Mouse (Mus musculus) lung, embryonic 15.5 days (tissue): ENCODE measurements around the gene Sox18. TPM values are rescaled to one million over a fixed set of nuclear protein-coding genes. Genes with fewer than 3 reads are reported as not detected.

Experiments used
- ATAC-seq: fragments of 200-750 bp; cut with Nextera tagmentation; 2 replicates; pipeline ENCODE4 v1.8.0; 2017; ENCODE audit warnings: moderate number of reproducible peaks, borderline replicate concordance; ENCODE audit not compliant: low FRiP score, low TSS enrichment; ENCODE audit errors: extremely low read depth
- H3K27ac ChIP-seq: fragments of 300-500 bp; sonication (generic); 2 replicates; pipeline ENCODE4 v1.5.1; 2015; ENCODE audit warnings: moderate library complexity, mild to moderate bottlenecking, inconsistent platforms
- H3K27me3 ChIP-seq: fragments of 300-500 bp; sonication (generic); 2 replicates; pipeline ENCODE4 v1.6.1; 2015; ENCODE audit warnings: inconsistent platforms
- H3K36me3 ChIP-seq: fragments of 300-500 bp; sonication (generic); 2 replicates; pipeline ENCODE4 v1.6.1; 2015; ENCODE audit warnings: inconsistent platforms
- H3K4me1 ChIP-seq: fragments of 300-500 bp; sonication (generic); 2 replicates; pipeline ENCODE4 v1.6.1; 2015; ENCODE audit warnings: inconsistent platforms
- H3K4me2 ChIP-seq: fragments of 300-500 bp; sonication (generic); 2 replicates; pipeline ENCODE4 v1.6.1; 2015; ENCODE audit warnings: inconsistent platforms, mild to moderate bottlenecking, moderate library complexity
- H3K4me3 ChIP-seq: fragments of 300-500 bp; sonication (generic); 2 replicates; pipeline ENCODE4 v1.5.1; 2015; ENCODE audit warnings: mild to moderate bottlenecking, inconsistent platforms
- H3K9ac ChIP-seq: fragments of 300-500 bp; sonication (generic); 2 replicates; pipeline ENCODE4 v1.6.1; 2015; ENCODE audit warnings: inconsistent platforms
- H3K9me3 ChIP-seq: fragments of 300-500 bp; sonication (generic); 2 replicates; pipeline ENCODE4 v1.6.1; 2016; ENCODE audit warnings: inconsistent platforms
- WGBS: fragments of 180-500 bp; shearing (Covaris S2); methylation state at CpG from one replicate; pipeline ENCODE4 v1.1.7; 2015; 5-methylcytosine and 5-hydroxymethylcytosine counted together
- polyA plus RNA-seq: library from polyadenylated mRNA; unstranded; fragments of >200 nt; fragmentation: Nextera tagmentation; extraction: Ambion mirVana; gene quantifications from 2 replicates; pipeline ENCODE4 v1.2.1, GENCODE M21; 2015

The Sox18 gene
- polyA plus RNA-seq, 1 experiment from 2014 or later: 70.3 TPM

GRCm38 (mm10) chr2:181662620-181663297, 8.7 kb downstream of the Sox18 start:
- Histone ChIP-seq H3K4me2 (no peak overlapping the region), H3K36me3 (no peaks in the 10 kb centered on the region), H3K4me3 (no peak overlapping the region), H3K9me3 (no peaks in the 10 kb centered on the region), H3K4me1 (no peaks in the 10 kb centered on the region), H3K27me3 (no peaks in the 10 kb centered on the region; the same call in 1 of the 2 replicates), H3K9ac (no peak overlapping the region), H3K27ac (peak overlapping the region; percentile 71)
- ATAC-seq: peak; percentile 51
- 81% methylated on average over 3 of the region's 3 CpGs for WGBS

DNA sequence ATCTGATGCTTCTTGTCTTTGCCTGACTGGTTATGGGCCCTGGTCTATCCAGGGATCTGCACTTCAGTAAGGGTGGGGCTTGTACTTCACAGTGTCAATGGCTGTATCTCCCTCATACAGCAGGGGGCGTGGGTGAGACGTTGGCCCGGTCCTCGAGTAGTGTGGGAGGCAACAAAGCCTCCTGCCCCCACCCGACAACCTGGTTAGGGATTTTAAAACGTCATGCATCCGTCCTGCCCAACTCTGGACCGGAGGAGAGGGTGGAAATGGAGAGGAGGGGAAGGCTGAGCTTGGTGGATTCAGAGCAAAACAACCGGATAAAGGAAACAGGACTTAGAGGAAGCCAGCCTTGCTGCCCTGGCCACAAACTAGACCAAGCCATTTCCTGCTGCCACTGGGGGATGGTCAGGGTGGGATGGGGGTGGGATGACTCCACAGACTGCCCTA, 11.8 kb downstream of the Sox18 start:
- no peaks in the 10 kb centered on the region for H3K4me1 ChIP-seq
- no peaks in the 10 kb centered on the region for H3K27me3 ChIP-seq
- no peak overlapping the region for H3K9ac ChIP-seq
- no peak overlapping the region; the same call in 1 of the 2 replicates for H3K27ac ChIP-seq
- 5% methylated on average over 9 of the region's 9 CpGs for WGBS
- peaks cover 23% of the 10 kb centered on the region for H3K36me3 ChIP-seq
- H3K9me3 ChIP-seq: no peaks in the 10 kb centered on the region
- H3K4me2 ChIP-seq: no peak overlapping the region
- H3K4me3 ChIP-seq: no peak overlapping the region
- ATAC-seq: peak; percentile 84

DNA sequence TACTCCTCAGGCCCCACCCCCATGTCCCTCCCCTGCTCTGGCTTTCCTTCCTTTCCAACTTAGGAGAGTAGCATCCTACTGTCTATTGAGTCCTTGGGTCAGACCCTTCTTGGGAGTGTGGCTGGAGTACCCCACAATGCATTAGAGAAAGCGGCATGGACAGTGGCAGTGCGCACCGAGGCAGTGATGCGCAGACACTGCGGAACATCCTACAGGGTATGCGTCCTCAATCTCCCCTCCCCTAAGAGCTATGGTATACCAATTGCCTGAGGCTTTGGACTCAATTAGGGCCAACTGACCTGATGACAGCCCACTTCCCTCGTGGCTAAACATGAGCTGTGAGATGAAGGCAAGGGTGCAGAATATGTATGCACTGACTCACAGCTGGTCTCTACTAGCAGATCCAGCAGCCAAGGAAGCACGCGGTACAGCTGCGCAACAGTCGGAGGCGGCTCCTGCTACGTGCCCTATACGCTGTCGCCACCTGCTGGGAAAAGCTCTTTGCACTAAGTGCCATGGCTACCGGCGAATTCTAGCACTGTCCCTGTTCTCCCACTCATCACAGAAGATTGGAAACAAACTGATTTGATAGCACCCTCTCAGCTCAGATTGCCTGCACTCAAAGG, 12.4 kb downstream of the Sox18 start:
- WGBS: 40% methylated on average over 17 of the region's 17 CpGs
- H3K27me3 ChIP-seq: no peaks in the 10 kb centered on the region
- no peaks in the 10 kb centered on the region for H3K4me1 ChIP-seq
- no peak overlapping the region for H3K4me2 ChIP-seq
- ATAC-seq: no peak
- H3K9ac ChIP-seq: no peak overlapping the region
- H3K27ac ChIP-seq: no peak overlapping the region
- no peak overlapping the region for H3K4me3 ChIP-seq
- H3K9me3 ChIP-seq: no peaks in the 10 kb centered on the region
- peaks cover 26% of the 10 kb centered on the region for H3K36me3 ChIP-seq

DNA sequence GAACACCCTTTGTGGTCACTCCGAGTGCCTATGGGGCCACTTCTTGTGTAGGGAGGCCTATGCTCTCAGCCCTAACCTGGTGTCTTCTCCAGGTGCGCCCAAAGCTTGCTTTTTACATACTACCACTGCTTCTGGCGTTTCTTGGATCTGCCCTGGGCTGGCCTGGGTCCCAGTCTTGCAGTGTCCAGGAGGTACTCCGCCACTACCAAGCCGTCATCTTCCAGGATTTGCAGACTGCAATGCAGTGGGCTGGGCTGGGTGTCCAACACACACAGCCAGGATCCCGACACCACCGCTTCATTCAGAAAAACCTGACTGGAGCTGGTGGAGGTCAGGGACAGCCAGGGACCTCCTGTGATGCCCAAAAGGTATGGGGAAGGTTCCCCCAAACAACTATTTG, 12.9 kb downstream of the Sox18 start:
- Histone ChIP-seq H3K27me3 (no peaks in the 10 kb centered on the region), H3K9me3 (no peaks in the 10 kb centered on the region), H3K9ac (no peak overlapping the region), H3K27ac (no peak overlapping the region), H3K36me3 (peaks cover 30% of the 10 kb centered on the region), H3K4me1 (no peaks in the 10 kb centered on the region), H3K4me2 (no peak overlapping the region), H3K4me3 (no peak overlapping the region)
- 80% methylated on average over 7 of the region's 7 CpGs for WGBS
- ATAC-seq: no peak

GRCm38 (mm10) chr2:181657441-181657840, 14.0 kb downstream of the Sox18 start:
- peaks cover 37% of the 10 kb centered on the region for H3K36me3 ChIP-seq
- no peaks in the 10 kb centered on the region for H3K9me3 ChIP-seq
- 57% methylated on average over 2 of the region's 2 CpGs for WGBS
- no peak overlapping the region for H3K27ac ChIP-seq
- no peak overlapping the region for H3K9ac ChIP-seq
- no peak overlapping the region for H3K4me3 ChIP-seq
- no peaks in the 10 kb centered on the region for H3K4me1 ChIP-seq
- no peak overlapping the region for H3K4me2 ChIP-seq
- no peaks in the 10 kb centered on the region for H3K27me3 ChIP-seq
- no peak for ATAC-seq

DNA sequence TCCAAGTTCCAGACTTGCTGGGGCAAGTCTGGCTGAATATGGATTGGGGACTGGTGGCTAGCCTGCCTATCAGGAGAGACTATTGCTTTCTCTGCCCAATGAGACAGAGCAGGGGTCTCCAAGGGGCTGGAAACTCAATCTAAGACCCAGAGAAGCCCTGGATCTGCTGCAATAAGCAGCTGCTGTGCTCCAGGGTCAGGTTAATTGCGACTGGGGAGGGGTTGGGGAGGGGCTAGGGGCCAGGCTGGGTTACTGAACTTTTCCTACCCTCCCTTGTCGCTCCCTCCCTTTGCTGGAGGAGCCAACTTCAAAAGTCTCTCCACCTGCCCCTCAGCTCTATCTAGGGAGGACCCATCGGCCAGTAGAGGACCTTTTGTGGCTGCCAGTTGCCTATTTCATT, 14.7 kb downstream of the Sox18 start, which contains the start of gene Gm29797:
TSS of gene Gm29797 (plus strand) at position 301 of the 400 bp plus-strand sequence.
- 60% methylated on average over 3 of the region's 3 CpGs for WGBS
- Histone ChIP-seq H3K4me3 (no peak within 1 kb of the TSS), H3K27ac (no peak within 1 kb of the TSS), H3K27me3 (no peaks in the 10 kb centered on the region), H3K4me2 (no peak within 1 kb of the TSS), H3K9me3 (no peaks in the 10 kb centered on the region), H3K36me3 (peaks cover 43% of the 10 kb centered on the region), H3K4me1 (no peaks in the 10 kb centered on the region), H3K9ac (no peak within 1 kb of the TSS)
- ATAC-seq: no peak

DNA sequence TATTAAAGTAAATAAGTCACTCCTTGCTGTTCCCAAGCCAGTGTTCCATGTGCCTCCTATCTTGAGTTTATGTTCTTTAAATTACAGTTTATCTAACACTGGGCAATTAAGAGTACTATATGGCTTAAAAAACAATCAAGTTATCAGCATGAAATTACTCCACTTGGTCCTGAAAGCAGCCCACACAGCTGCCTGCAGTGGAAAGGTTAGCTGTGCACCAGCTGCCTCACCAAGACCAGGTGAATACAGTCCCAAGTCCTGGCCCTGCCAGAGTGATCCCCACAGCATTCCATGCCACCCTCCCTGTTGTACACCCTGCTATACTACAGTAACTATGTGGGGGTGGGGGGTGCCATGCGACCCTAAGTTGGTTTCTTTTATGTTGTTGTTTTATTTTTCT, 17.9 kb downstream of the Sox18 start:
- WGBS: 93% methylated on average over 1 of the region's 1 CpGs
- H3K36me3 ChIP-seq: peaks cover 70% of the 10 kb centered on the region
- H3K4me1 ChIP-seq: no peaks in the 10 kb centered on the region
- H3K27ac ChIP-seq: no peak overlapping the region
- H3K27me3 ChIP-seq: no peaks in the 10 kb centered on the region
- no peak overlapping the region for H3K4me2 ChIP-seq
- H3K9me3 ChIP-seq: no peaks in the 10 kb centered on the region
- no peak overlapping the region for H3K4me3 ChIP-seq
- H3K9ac ChIP-seq: no peak overlapping the region
- ATAC-seq: no peak

DNA sequence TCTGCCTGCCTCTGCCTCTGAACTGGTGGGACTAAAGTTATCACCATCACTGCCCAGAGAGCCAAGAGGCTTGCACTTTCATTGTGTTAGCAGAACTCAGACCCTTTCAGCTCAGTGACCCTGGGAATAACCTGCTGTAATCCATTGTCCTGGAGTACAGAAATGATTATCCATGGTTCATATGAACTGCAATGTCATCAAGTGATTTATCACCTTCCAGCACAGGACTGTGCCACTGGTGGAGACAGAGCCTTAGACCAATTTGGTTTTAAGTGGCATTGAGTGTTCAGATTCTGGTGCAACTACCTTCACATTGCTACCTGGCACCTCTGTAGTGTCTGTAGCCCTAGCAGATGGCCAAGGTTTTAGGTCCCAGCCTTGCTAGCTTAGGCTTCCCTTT, 18.4 kb downstream of the Sox18 start:
- no peaks in the 10 kb centered on the region for H3K4me1 ChIP-seq
- no peak overlapping the region for H3K9ac ChIP-seq
- H3K9me3 ChIP-seq: no peaks in the 10 kb centered on the region
- ATAC-seq: no peak
- no peak overlapping the region for H3K4me3 ChIP-seq
- no peak overlapping the region for H3K27ac ChIP-seq
- no peak overlapping the region for H3K4me2 ChIP-seq
- H3K36me3 ChIP-seq: peaks cover 75% of the 10 kb centered on the region
- H3K27me3 ChIP-seq: no peaks in the 10 kb centered on the region

DNA sequence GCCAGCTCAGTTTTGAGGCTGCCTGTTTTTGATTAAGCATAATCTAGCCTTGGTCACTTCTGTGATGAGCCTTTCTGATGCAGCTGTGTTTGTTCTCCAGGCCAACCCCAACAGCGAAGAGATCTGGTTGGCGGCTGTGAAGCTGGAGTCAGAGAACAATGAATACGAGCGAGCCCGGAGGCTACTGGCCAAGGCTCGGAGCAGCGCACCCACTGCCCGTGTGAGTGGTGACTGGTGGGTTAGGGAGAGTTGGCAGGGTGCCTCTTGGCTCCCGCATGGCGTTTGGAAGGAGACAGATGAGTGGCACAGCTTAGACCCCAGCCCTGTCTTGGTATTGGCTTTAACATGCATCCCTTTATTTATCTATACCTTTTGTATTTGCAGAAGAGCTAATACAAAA, 22.5 kb downstream of the Sox18 start:
- Histone ChIP-seq H3K4me3 (no peak overlapping the region), H3K36me3 (peaks cover 84% of the 10 kb centered on the region), H3K9ac (no peak overlapping the region), H3K27ac (no peak overlapping the region), H3K27me3 (no peaks in the 10 kb centered on the region), H3K4me1 (no peaks in the 10 kb centered on the region), H3K9me3 (no peaks in the 10 kb centered on the region), H3K4me2 (no peak overlapping the region)
- WGBS: 88% methylated on average over 10 of the region's 10 CpGs
- ATAC-seq: no peak

- no peak overlapping the region for H3K27ac ChIP-seq
- H3K27me3 ChIP-seq: no peaks in the 10 kb centered on the region
- H3K36me3 ChIP-seq: peaks cover 83% of the 10 kb centered on the region
- H3K4me1 ChIP-seq: no peaks in the 10 kb centered on the region
- no peak overlapping the region for H3K9ac ChIP-seq
- no peak overlapping the region for H3K4me3 ChIP-seq
- 85% methylated on average over 6 of the region's 6 CpGs for WGBS
- no peak for ATAC-seq
- no peaks in the 10 kb centered on the region for H3K9me3 ChIP-seq
- no peak overlapping the region for H3K4me2 ChIP-seq
These were observed 24.6 kb downstream of the Sox18 start for GRCm38 (mm10) chr2:181646626-181647472.

DNA sequence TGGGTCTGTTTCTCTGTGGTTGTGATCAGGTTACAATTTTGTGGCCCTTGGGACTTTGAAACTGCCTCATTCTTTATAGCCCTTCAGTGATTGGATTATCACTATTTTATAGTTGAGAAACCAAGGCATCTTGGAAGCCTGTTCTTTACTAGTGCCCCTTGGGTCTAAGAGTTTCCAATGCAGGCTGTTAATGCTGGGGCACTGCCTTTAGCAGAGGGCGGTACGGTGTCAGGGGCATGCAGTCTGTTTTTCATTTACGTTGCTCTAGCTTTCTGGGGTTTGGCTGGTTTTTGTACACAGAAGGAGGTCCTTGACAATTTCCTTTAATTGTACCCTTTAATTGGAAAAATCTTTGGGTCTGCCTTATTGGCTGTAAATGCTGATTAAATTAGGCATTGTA, 25.8 kb downstream of the Sox18 start:
- no peak for ATAC-seq
- Histone ChIP-seq H3K9ac (no peak overlapping the region), H3K36me3 (peaks cover 87% of the 10 kb centered on the region), H3K4me1 (no peaks in the 10 kb centered on the region), H3K4me2 (no peak overlapping the region), H3K27ac (no peak overlapping the region), H3K9me3 (no peaks in the 10 kb centered on the region), H3K27me3 (no peaks in the 10 kb centered on the region), H3K4me3 (no peak overlapping the region)
- 92% methylated on average over 3 of the region's 3 CpGs for WGBS

DNA sequence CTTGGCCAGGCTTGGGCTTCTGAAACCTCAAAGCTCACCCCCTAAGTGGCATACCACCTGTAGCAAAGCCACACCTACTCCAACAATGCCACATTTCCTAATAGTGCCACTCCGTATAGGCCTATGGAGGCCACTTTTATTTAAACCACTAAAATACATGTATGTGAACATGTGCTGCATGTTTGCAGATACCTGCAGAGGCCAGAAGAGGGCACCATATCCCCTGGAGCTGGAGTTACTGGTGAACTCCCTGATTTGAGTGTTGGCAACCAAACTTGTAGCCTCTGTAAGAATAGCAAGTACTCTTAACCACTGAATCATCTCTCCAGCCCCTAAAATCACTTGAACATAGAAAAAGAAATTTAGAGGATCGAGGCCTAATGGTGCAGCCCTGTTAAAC, 27.1 kb downstream of the Sox18 start:
- Histone ChIP-seq H3K9ac (no peak overlapping the region), H3K36me3 (peaks cover 80% of the 10 kb centered on the region), H3K4me3 (no peak overlapping the region), H3K27ac (no peak overlapping the region), H3K4me1 (no peaks in the 10 kb centered on the region), H3K27me3 (no peaks in the 10 kb centered on the region), H3K9me3 (no peaks in the 10 kb centered on the region), H3K4me2 (no peak overlapping the region)
- 89% methylated on average over 2 of the region's 2 CpGs for WGBS
- peak; percentile 19; the same call in 1 of the 2 replicates for ATAC-seq
